Mouse (Mus musculus) hindbrain, embryonic 14.5 days (tissue): ENCODE results near the gene Uqcr10. TPM values are rescaled to one million over a fixed set of nuclear protein-coding genes. Genes with fewer than 3 reads are reported as not detected.
A peak's percentile ranks its signal among the peaks of the same experiment; 100 is the strongest.

Experiments used
- ATAC-seq: fragments of 200-750 bp; cut with Nextera tagmentation; 2 replicates; pipeline ENCODE4 v1.8.0; 2017; ENCODE audit warnings: moderate number of reproducible peaks, mild to moderate bottlenecking, moderate TSS enrichment, moderate library complexity; ENCODE audit not compliant: low FRiP score
- DNase-seq: peaks from one replicate; pipeline ENCODE4 v3.0.0-alpha.2; 2015; ENCODE audit warnings: low spot score
- H3K27ac ChIP-seq: fragments of 300-500 bp; sonication (generic); 2 replicates; pipeline ENCODE4 v1.5.1; 2014; ENCODE audit warnings: mild to moderate bottlenecking, moderate library complexity
- H3K27me3 ChIP-seq: fragments of 300-500 bp; sonication (generic); 2 replicates; pipeline ENCODE4 v1.6.1; 2014; ENCODE audit warnings: mild to moderate bottlenecking, low read length, mixed read lengths; ENCODE audit not compliant: control insufficient read depth, insufficient read depth
- H3K36me3 ChIP-seq: fragments of 300-500 bp; sonication (generic); replicated peaks from 2 replicates; pipeline ENCODE4 v1.6.1; 2014; ENCODE audit not compliant: control insufficient read depth, insufficient read depth
- H3K4me1 ChIP-seq: fragments of 300-500 bp; sonication (generic); replicated peaks from 2 replicates; pipeline ENCODE4 v1.6.1; 2014; ENCODE audit warnings: antibody characterized with exemption, low read length, mixed read lengths; ENCODE audit not compliant: control insufficient read depth, insufficient read depth
- H3K4me2 ChIP-seq: fragments of 300-500 bp; sonication (generic); replicated peaks from 2 replicates; pipeline ENCODE4 v1.6.1; 2014; ENCODE audit warnings: mild to moderate bottlenecking, moderate library complexity
- H3K4me3 ChIP-seq: fragments of 300-500 bp; sonication (generic); replicated peaks from 2 replicates; pipeline ENCODE4 v1.5.1; 2014; ENCODE audit warnings: mild to moderate bottlenecking, low read length
- H3K9ac ChIP-seq: fragments of 300-500 bp; sonication (generic); 2 replicates; pipeline ENCODE4 v1.6.1; 2014
- H3K9me3 ChIP-seq: fragments of 300-500 bp; sonication (generic); 2 replicates; pipeline ENCODE4 v1.6.1; 2016; ENCODE audit warnings: low read length; ENCODE audit not compliant: control insufficient read depth
- WGBS: fragments of 180-500 bp; shearing (Covaris S2); extraction: QIAGEN DNeasy Blood & Tissue Kit; methylation state at CpG from one replicate; pipeline ENCODE4 v1.1.7; 2014; 5-methylcytosine and 5-hydroxymethylcytosine counted together
- polyA plus RNA-seq: library from polyadenylated mRNA; unstranded; fragments of >200 nt; fragmentation: Nextera tagmentation; extraction: Ambion mirVana; gene quantifications from 2 replicates; pipeline ENCODE4 v1.2.1, GENCODE M21; 2014

Uqcr10 gene
- polyA plus RNA-seq, 1 experiment from 2014 or later: 721 TPM

GRCm38 (mm10) chr11:4675126-4675562 lies 29.0 kb downstream of the Uqcr10 start:
- Histone ChIP-seq H3K9ac (no peak overlapping the region), H3K4me3 (no peak overlapping the region), H3K9me3 (no peaks in the 10 kb centered on the region), H3K36me3 (peaks cover 53% of the 10 kb centered on the region), H3K27ac (no peak overlapping the region), H3K27me3 (no peaks in the 10 kb centered on the region), H3K4me2 (no peak overlapping the region), H3K4me1 (no peaks in the 10 kb centered on the region; the same call in 1 of the 2 replicates)
- no peak for DNase-seq
- 92% methylated on average over 6 of the region's 6 CpGs for WGBS
- ATAC-seq: no peak

DNA sequence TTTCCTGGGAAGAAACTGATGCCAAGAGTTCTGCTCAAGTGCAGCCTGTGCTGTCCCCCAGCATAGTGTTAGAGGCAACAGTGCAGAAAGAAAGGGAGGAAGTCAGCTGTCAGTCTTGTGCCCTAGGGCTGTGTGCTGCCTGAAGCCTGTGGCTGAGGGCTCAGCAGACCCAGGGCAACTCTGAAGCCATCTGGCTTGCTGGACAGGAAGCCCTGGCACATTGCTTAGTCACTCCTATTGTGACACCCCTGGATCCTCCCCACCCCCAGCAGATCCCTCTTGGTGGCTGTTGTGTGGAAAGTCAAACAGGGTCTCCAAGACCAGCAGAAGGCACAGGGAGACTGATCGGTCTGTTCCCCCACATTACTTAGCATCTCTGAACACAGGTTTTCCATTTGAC lies 29.5 kb downstream of the Uqcr10 start:
- H3K36me3 ChIP-seq: peaks cover 51% of the 10 kb centered on the region
- no peak overlapping the region for H3K9ac ChIP-seq
- H3K9me3 ChIP-seq: no peaks in the 10 kb centered on the region
- no peaks in the 10 kb centered on the region for H3K27me3 ChIP-seq
- H3K4me1 ChIP-seq: no peaks in the 10 kb centered on the region; the same call in 1 of the 2 replicates
- no peak overlapping the region for H3K4me2 ChIP-seq
- ATAC-seq: no peak
- H3K27ac ChIP-seq: no peak overlapping the region
- DNase-seq: no peak
- WGBS: 86% methylated on average over 1 of the region's 1 CpGs
- H3K4me3 ChIP-seq: no peak overlapping the region

DNA sequence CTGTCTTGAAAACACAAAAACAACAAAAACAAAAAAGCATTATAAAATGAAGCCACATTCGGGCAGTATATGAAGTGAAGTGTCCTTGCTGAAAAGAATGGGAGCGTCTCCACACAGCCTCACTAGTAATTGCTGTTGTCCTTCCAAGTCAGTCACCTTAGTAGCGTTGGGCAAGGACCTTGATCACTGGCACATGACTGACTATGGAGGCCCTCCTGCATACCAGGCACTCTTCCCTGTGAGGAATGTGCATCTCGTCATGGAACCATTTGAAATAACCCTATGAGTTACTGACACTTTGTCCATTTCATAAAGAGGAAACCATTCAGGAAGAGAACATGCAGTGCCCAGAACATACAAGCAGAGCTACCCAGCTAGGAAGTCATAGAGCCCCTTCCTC lies 32.4 kb downstream of the Uqcr10 start:
- peaks cover 37% of the 10 kb centered on the region for H3K36me3 ChIP-seq
- H3K4me3 ChIP-seq: no peak overlapping the region
- WGBS: 85% methylated on average over 4 of the region's 4 CpGs

DNA sequence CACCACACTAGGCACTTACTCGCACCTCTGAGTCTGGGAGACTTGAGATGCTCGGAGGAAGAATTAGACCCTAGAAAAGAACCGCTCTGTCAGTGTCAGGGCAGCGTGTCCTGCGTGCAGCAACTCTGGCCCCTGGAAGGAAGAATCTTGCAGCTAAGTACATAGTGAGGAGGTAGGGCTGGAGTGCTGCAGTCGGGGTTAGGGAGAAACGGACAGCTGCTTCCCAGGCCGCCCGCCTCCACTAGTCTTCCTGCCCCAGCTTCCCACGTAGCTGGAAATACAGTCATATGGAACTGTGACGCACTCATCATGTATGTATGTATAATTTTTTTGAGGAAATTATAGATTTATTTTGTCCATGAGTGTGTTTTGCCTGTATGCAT lies 41.7 kb downstream of the Uqcr10 start:
- 87% methylated on average over 11 of the region's 11 CpGs for WGBS
- no peak overlapping the region for H3K27ac ChIP-seq
- H3K4me3 ChIP-seq: no peak overlapping the region
- no peaks in the 10 kb centered on the region for H3K4me1 ChIP-seq
- no peak overlapping the region for H3K4me2 ChIP-seq
- H3K9me3 ChIP-seq: no peaks in the 10 kb centered on the region
- H3K27me3 ChIP-seq: no peaks in the 10 kb centered on the region
- ATAC-seq: no peak
- H3K36me3 ChIP-seq: peaks cover 50% of the 10 kb centered on the region
- no peak overlapping the region for H3K9ac ChIP-seq
- no peak for DNase-seq

More for the DNA sequence above, 32.4 kb downstream of the Uqcr10 start:
- DNase-seq (no peak), ATAC-seq (no peak)
- no peak overlapping the region for H3K9ac ChIP-seq
- no peak overlapping the region for H3K27ac ChIP-seq
- H3K4me1 ChIP-seq: no peaks in the 10 kb centered on the region
- H3K27me3 ChIP-seq: no peaks in the 10 kb centered on the region
- no peak overlapping the region for H3K4me2 ChIP-seq
- no peaks in the 10 kb centered on the region for H3K9me3 ChIP-seq

DNA sequence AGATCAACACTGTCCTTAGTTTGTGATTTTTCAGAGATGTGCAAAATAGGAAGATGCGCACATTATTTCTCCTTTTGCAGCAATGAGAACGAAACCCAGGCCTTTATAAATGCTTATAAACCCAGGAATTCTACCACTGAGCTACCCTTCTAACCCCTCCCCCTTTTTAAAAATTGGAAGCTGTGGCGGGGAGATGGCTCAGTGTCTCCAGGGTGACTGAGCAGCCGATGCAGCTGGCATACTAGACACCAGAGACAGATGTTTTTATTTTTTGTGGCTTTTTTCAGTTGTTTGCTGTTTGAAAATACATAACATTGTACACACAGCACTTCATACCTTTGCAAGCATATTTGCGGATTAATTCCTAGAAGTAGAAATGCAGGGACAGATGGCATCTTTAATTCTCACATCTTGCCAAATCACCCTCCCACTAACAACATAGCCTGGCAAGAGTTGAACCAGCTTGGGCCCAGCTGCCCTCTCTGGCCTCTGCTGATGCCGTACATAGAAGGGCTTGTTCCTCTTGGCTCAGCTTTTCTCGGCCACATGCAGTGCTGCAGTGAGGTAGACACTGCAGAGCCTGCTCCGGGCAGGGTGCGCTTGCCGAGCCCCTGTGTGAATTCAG lies 42.2 kb downstream of the Uqcr10 start:
- H3K36me3 ChIP-seq: peaks cover 55% of the 10 kb centered on the region
- ATAC-seq (peak; percentile 37; the same call in 1 of the 2 replicates), DNase-seq (peak; percentile 25)

GRCm38 (mm10) chr11:4661324-4661723 lies 42.8 kb downstream of the Uqcr10 start:
- no peaks in the 10 kb centered on the region for H3K4me1 ChIP-seq
- no peaks in the 10 kb centered on the region for H3K9me3 ChIP-seq
- H3K9ac ChIP-seq: no peak overlapping the region
- no peak overlapping the region for H3K4me3 ChIP-seq
- DNase-seq: no peak
- peaks cover 61% of the 10 kb centered on the region for H3K36me3 ChIP-seq
- no peak overlapping the region for H3K27ac ChIP-seq
- WGBS: 83% methylated on average over 4 of the region's 4 CpGs
- ATAC-seq: no peak
- no peak overlapping the region for H3K4me2 ChIP-seq
- no peaks in the 10 kb centered on the region for H3K27me3 ChIP-seq

More for the DNA sequence above, 42.2 kb downstream of the Uqcr10 start:
- Histone ChIP-seq H3K9me3 (no peaks in the 10 kb centered on the region), H3K4me2 (no peak overlapping the region), H3K27ac (no peak overlapping the region), H3K27me3 (no peaks in the 10 kb centered on the region), H3K9ac (no peak overlapping the region), H3K4me3 (no peak overlapping the region), H3K4me1 (no peaks in the 10 kb centered on the region)
- 72% methylated on average over 10 of the region's 10 CpGs for WGBS

DNA sequence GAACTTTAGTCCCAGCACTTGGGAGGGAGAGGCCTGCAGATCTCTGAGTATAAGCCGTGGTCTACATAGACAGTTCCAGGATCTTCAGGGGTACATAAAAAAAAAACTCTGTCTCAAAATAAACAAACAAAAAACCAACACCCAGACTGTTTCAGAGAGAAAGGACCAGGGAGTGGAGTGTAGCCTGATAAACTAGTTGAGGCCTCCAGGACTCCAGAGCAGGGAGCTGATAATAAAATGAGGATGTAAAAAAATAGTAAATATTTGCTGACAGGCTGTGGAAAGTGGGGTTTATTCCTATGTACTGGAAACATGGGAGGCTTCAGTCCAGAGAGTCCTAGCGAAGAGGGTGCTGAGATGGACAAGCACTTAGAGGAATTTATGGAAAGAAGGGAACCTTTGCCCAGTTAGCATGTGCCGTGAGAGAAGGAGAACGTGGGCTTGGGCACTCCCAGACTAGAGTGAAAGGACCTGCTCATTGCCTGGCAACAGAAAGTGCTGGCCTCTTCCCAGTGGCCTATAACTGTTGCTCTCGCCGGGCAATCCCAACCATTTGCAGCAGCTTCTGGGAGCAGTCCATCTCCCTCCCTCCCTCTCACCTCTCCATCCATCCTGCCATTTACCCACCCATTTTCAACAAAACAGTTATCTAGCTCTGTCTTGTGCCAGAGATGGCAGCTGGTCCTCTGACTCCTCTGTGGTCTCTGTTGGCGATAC lies 43.7 kb downstream of the Uqcr10 start:
- DNase-seq (no peak), ATAC-seq (no peak)
- H3K36me3 ChIP-seq: peaks cover 65% of the 10 kb centered on the region
- no peak overlapping the region for H3K4me2 ChIP-seq
- H3K9me3 ChIP-seq: no peaks in the 10 kb centered on the region
- WGBS: 84% methylated on average over 7 of the region's 7 CpGs
- no peaks in the 10 kb centered on the region for H3K4me1 ChIP-seq
- no peaks in the 10 kb centered on the region for H3K27me3 ChIP-seq
- no peak overlapping the region for H3K4me3 ChIP-seq
- H3K27ac ChIP-seq: no peak overlapping the region
- no peak overlapping the region for H3K9ac ChIP-seq

DNA sequence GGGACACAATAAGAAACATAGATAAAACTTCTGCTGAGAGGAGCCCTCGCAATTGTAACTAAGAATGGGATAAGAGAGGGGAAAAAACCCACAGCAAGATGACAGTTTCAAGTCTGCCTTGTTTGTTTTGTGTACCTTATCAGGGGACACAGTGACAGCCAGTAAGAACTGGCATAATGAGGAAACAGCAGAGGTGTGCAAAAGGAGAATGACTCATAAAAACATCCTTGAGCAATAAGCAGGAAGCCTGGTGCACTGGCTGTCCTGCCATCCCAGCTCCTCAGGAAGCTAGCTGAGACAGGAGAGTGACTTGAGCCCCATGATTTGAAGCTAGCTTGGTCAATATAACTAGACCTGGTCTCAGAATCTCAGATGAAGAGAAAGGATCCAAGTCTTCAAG lies 44.3 kb downstream of the Uqcr10 start:
- H3K4me3 ChIP-seq: no peak overlapping the region
- no peak overlapping the region for H3K27ac ChIP-seq
- DNase-seq: no peak
- H3K9ac ChIP-seq: no peak overlapping the region
- H3K27me3 ChIP-seq: no peaks in the 10 kb centered on the region
- no peaks in the 10 kb centered on the region for H3K9me3 ChIP-seq
- 100% methylated on average over 1 of the region's 1 CpGs for WGBS
- peaks cover 69% of the 10 kb centered on the region for H3K36me3 ChIP-seq
- no peak overlapping the region for H3K4me2 ChIP-seq
- H3K4me1 ChIP-seq: no peaks in the 10 kb centered on the region
- no peak for ATAC-seq
